Mouse (Mus musculus): ENCODE measurements around the gene Mfng.

- TF ChIP-seq POLR2A (IDR thresholded peaks at IDR 0.05; ENCODE audit: borderline replicate concordance, control insufficient read depth, low read depth, low read length) (no peak), CTCF (IDR thresholded peaks at IDR 0.05; ENCODE audit: control insufficient read depth, insufficient read depth, low read length) (no peak)
Observed at GRCm38 (mm10) chr15:78815314-78816073, 42.2 kb upstream of the Mfng start.

All from bone marrow, adult 2 months (tissue).